Mouse (Mus musculus) cerebral cortex, adult 2 months (tissue): ENCODE measurements around the gene Sdf4.

Experiments
- WGBS: fragments of 180-500 bp; shearing (Covaris S2); methylation state at CpG from one replicate; pipeline ENCODE4 v1.1.7; 2018; 5-methylcytosine and 5-hydroxymethylcytosine counted together

Sdf4 gene

DNA sequence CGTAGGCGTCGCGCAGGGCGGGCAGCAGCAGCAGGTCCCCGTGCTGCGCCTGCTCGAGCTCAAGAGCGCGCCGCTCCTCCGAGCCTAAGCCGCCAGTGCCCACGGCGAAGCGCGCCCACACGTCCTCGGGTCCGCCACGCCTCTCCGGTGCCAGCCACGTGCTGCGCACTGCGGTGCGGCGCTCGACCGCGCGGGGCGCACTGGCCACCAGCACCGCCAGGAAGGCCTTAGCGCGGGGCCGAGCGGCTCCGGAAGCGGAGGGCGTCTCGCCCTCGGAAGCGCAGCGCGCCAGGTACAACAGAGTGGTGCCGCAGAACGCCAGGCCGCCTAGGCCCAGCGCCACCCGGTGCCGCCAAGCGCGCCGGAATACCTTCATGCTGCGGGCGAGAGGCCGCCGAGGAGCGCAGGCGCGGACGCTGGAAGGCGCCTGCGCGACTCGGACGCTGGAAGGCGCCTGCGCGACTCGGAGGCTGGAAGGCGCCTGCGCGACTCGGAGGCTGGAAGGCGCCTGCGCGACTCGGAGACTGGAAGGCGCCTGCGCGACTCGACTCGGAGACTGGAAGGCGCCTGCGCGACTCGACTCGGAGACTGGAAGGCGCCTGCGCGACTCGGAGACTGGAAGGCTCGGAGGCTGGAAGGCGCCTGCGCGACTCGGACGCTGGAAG is at the start of gene Sdf4, which contains the start of gene B3galt6:
Gene Sdf4 (plus strand): TSS at position 632 of the 665 bp plus-strand sequence.
Gene B3galt6 (minus strand): TSS at position 409 of the 665 bp plus-strand sequence.
- WGBS, result under 1% methylated on average over 99 of the region's 99 CpGs

DNA sequence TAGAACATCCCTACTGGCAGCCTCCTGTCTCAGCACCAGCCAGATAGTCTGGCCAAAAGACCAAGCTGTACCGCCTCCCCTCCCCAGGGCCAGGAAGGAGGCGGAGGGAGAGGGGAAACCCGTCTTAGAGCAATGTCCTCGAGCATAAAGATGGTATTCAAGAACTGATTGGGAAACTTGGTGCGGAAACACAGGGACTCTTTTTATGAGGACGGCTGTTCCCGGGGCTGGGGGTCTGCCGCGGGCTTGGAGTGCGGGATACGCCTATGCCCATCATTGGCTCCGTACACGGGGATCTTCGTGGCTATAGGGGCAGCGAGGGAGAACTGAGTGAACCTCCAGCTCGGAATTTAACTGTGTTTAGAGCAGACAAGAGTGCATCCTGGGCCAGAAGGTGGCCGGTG is 49.6 kb upstream of the Sdf4 start:
- WGBS, result under 1% methylated on average over 17 of the region's 17 CpGs

- WGBS, result under 1% methylated on average over 83 of the region's 85 CpGs
Measured at GRCm38 (mm10) chr4:155943534-155944249, 49.0 kb upstream of the Sdf4 start, which contains the start of gene Ube2j2. Ube2j2 (plus strand) TSS chr4:155943831.

DNA sequence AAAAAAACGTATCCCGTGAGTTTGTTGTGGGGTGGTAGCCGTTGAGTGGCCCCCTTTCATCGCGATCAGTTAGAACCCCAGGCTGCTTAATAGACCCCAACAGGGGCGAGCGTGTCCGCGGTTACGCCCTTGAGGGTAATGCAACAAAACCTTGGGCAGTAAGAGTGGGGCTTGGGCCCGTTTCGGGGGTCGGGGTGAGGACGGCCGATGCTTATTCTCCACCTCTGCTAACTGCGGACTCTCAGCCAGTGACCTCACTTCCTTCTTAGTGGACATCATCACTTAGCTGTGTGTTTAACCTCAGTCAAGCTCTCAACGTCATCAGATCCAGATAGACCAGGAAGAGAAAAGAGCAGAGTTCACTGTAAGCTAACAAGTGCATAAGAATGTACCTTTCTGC is 48.4 kb upstream of the Sdf4 start:
- WGBS, result under 1% methylated on average over 17 of the region's 17 CpGs

- 90% methylated on average over 6 of the region's 6 CpGs for WGBS
Measured at GRCm38 (mm10) chr4:155955491-155955890, 37.2 kb upstream of the Sdf4 start.

GRCm38 (mm10) chr4:155959275-155959674 is 33.4 kb upstream of the Sdf4 start:
- WGBS, result 4% methylated on average over 5 of the region's 5 CpGs

DNA sequence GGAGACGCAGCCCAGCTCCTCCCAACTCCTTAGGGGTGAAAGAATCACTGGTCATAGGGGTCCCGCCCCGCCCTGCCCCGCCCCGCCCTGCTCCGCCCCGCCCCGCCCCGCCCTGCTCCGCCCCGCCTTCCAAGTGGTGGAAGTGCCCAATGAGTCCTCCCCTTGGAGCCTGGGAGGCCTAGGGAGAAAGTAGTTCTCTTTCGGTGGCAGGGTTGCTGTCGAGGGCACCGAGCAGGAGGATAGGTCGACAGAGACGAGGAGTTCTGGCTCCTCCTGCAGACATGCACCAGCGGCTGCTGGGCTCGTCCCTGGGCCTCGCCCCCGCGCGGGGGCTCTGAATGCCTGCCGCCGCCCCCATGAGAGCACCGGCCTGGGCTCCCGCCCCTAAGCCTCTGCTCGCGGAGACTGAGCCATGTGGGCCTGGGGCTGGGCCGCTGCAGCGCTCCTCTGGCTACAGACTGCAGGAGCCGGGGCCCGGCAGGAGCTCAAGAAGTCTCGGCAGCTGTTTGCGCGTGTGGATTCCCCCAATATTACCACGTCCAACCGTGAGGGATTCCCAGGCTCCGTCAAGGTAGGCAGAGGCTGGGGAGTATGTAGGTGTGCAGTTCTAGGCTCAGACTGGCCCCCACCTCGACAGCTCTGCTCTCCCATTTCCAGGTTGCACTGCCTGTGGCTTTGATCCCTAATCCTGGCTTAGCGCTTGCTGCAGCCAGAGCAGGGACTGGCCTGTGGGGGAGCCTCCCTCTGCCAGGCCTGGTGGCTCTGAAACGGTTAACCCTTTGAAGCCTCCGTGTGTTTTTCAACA is 30.3 kb upstream of the Sdf4 start, which contains the start of gene C1qtnf12:
Gene C1qtnf12 (plus strand): TSS at position 152 of the 805 bp plus-strand sequence.
- WGBS, result 4% methylated on average over 42 of the region's 42 CpGs

DNA sequence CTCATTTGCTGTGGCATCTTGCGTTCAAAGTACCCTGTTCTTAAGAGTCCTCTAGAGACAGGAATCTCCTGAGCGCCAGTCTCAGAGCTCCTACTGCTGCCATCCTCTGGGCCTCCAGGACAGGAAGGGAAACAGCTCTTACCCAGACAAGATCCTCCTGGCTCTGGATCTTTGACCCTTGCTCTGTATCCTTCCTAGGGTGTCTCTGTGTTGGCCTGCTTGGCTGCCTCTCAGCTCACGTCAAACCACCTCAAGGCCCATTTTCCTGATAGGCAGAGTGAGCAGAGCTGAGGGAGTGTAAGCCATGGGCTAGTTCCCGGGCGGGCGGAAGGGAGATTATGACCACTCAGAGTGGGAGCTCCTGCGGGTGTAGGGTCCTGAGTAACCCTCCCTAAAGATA is 29.6 kb upstream of the Sdf4 start:
- 65% methylated on average over 7 of the region's 7 CpGs for WGBS

GRCm38 (mm10) chr4:155964396-155964795 is 28.3 kb upstream of the Sdf4 start:
- 91% methylated on average over 11 of the region's 11 CpGs for WGBS

GRCm38 (mm10) chr4:155969043-155969653 is 23.5 kb upstream of the Sdf4 start:
- 90% methylated on average over 13 of the region's 13 CpGs for WGBS

GRCm38 (mm10) chr4:155970286-155970685 is 22.4 kb upstream of the Sdf4 start:
- WGBS, result 85% methylated on average over 5 of the region's 5 CpGs

DNA sequence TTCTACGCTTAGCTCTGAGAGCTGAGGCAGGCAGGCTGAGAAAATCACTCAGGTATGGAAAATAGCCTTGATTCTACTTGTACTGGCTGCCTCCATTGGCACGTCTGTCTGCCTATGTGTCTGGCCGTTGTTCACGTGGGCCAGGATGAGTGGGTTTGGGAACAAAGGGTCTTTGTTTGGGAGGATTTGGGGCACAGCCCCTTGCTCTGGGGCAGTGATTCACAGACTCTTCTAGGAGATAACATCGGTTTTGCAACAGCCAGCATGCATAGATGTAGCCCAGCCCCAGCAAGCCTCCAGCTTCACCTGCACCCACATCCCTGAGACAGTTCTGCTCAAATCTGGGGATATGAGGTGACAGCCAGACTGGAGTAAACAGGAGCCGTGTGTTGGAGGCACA is 20.0 kb upstream of the Sdf4 start:
- WGBS, result 67% methylated on average over 6 of the region's 6 CpGs

DNA sequence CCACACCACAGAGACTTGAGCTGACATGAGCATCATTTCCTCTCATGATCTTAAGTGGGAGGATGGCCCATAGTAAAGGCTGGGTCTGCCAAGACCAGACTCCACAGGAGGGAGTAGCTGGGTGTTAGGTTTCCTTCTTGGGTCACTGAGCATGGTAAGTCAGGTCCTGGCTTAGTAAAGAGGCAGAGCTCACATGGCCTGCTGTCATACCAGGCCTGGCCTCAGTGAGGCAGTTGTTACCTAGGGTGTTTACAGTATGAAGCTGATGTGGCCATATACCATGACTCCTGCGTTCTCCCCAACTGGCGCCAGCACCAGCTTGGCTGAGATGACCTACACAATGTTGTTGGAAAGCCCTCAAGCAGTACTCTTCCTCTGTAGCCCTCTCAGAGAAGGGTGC is 19.4 kb upstream of the Sdf4 start:
- 79% methylated on average over 2 of the region's 2 CpGs for WGBS

GRCm38 (mm10) chr4:155981436-155982082 is 11.1 kb upstream of the Sdf4 start:
- WGBS, result 70% methylated on average over 12 of the region's 12 CpGs

- 25% methylated on average over 2 of the region's 2 CpGs for WGBS
Measured at GRCm38 (mm10) chr4:155983788-155984187, 8.9 kb upstream of the Sdf4 start.

- WGBS, result 78% methylated on average over 22 of the region's 22 CpGs
Measured at GRCm38 (mm10) chr4:155991211-155991907, 1.3 kb upstream of the Sdf4 start.

DNA sequence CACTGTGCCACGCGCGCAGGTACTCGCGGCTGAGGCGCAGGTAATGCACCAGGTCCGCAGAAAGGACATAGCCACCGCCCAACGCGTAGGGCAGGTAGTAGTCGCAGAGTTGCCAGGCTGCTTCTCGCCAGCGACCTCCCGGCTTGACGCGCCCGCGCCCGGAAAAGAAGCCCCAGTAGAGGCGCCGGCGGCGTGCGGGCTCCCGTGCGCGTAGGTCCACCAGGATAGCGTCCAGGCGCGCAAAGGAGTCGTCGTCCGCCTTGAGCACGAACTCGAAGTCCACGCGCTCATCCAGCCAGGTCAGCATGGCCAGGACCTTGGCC is 803 bp upstream of the Sdf4 start:
- 15% methylated on average over 37 of the region's 37 CpGs for WGBS

DNA sequence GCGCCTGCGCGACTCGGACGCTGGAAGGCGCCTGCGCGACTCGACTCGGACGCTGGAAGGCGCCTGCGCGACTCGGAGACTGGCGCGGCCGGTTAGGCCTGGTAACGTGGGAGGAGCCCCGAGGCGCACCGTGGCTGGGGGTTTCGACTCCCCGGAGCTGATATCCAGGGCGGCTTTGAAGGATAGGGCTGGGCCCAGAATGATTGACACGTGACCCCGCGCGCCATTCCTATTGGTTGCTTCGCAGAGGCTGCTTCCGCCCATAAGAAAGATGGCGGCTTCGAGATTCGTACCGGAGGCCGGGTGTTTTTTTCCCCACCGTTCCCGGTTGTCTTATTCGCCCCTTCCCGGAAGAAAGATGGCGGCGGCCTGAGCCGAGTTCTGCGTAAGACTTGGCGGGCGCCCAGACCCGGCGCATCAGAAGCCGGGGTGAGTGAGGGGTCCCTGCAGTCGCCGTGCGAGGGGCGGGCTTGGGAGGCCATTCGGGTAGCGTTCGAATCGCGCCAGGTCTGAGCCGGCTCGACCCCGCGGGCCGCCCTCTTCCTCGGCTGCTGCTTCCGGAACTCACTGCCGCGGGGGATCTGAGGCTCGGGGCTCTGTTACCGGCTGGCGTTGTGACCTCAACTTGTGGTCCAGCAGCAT is 355 bp downstream of the Sdf4 start:
- under 1% methylated on average over 70 of the region's 70 CpGs for WGBS

- whole genome bisulfite sequencing, result 2% methylated on average over 15 of the region's 15 CpGs
Measured at GRCm38 (mm10) chr4:155993606-155994005, 934 bp downstream of the Sdf4 start.

GRCm38 (mm10) chr4:156004109-156004508 is 11.4 kb downstream of the Sdf4 start:
- 93% methylated on average over 3 of the region's 3 CpGs for WGBS
